Mouse (Mus musculus) liver, adult (tissue): ENCODE data around the gene Rpap3.

Experiments used
- GATA4 ChIP-seq: IDR thresholded peaks from 2 replicates; pipeline ENCODE4 v1.6.1; 2014; ENCODE audit warnings: mild to moderate bottlenecking, low read length; ENCODE audit not compliant: insufficient replicate concordance

The Rpap3 gene

DNA sequence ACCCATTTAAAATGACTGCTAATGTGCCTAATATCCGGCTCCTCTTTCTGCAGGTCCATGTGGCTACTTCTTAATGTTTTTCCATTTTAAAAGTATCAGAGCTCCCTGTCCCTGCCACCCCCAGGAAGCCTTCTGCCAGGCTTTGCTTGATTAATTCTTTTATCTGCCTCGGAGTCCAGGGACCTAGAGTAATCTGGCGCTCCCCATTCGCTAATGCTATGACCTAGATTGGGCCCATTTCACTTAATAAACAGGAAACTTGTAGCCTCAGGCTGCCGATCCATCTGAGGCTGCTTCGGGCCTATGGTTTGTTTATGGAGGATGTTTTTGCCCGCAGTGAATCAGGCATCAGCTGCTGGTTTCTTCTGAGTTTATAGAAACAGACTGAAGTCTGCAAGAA, 59.2 kb downstream of the Rpap3 start:
- TF ChIP-seq GATA4, result no peak

DNA sequence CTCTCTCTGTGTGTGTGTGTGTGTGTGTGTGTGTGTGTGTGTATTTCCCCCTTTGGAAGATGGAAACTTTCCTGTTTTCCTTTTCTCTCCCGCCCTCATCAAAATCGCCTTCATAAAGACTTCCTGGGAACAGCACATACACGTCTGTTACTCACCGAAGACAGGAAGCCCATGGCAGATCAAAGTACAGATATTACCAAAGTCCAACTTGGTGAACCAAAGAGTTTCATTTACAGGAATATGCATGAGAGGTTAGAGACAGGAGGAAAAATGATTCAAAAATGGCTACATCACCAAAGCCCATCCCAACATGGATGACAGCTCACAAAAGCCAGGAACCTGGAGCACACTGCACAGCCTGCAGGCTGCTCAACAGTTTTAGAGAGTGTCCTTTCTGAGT, 61.6 kb downstream of the Rpap3 start:
- no peak for TF ChIP-seq GATA4
